ENCODE assay signal across 10 mouse cellular contexts in genomic region chr13:83744110-83744752, GRCm38 (mm10).
DNase-seq lines count a peak whose midpoint lies in the region; ATAC-seq and TF ChIP-seq lines count a peak whose summit lies in the region.
"Had no signal": no experiment of that assay in that cellular context is flagged by ENCODE, and none has a peak within 500 bp of the region (broad histone marks: within the 10 kb centered on the region; RNA-seq: fewer than 3 reads in every experiment).

No protein-coding gene starts in this region.

- H3K4me1 ChIP-seq in intestine, embryonic 14.5 days (replicated peaks; ENCODE audit: control insufficient read depth, insufficient read depth, low read length) = 0 out of 2 replicates have a peak, but pooled peaks cover 4% of the 10 kb centered on the region
- H3K4me1 ChIP-seq in intestine, embryonic 16.5 days (ENCODE audit: control insufficient read depth, insufficient read depth, low read length) = no peaks in the 10 kb centered on the region
- H3K4me1 ChIP-seq in forebrain, embryonic 14.5 days (ENCODE audit: control insufficient read depth, insufficient read depth, low read length) = peaks cover 16% of the 10 kb centered on the region
- peaks cover 29% of the 10 kb centered on the region for H3K4me1 ChIP-seq in midbrain, embryonic 14.5 days (ENCODE audit: control insufficient read depth, insufficient read depth, low read length)

- H3K4me3 ChIP-seq in intestine, embryonic 14.5 days (ENCODE audit: low read depth, low read length) = peak overlapping the region; percentile 39; the same call in 1 of the 2 replicates
- H3K4me3 ChIP-seq in intestine, embryonic 16.5 days (ENCODE audit: low read length) = no peak overlapping the region; the same call in 1 of the 2 replicates
- peak overlapping the region; percentile 34 for H3K4me3 ChIP-seq in forebrain, embryonic 14.5 days (ENCODE audit: low read depth, low read length)
- H3K4me3 ChIP-seq in midbrain, embryonic 14.5 days (replicated peaks; ENCODE audit: low read depth, low read length) = peak overlapping the region; percentile 40
- H3K4me3 ChIP-seq: myocyte had no signal

- no peak for TF ChIP-seq CTCF in brain, embryonic 14.5 days (IDR thresholded peaks at IDR 0.05; ENCODE audit: borderline replicate concordance, extremely low read depth, insufficient read depth, insufficient read length)

- H3K4me2 ChIP-seq in intestine, embryonic 14.5 days (ENCODE audit: low read length) = peak overlapping the region; percentile 63
- no peak overlapping the region; the same call in 1 of the 2 replicates for H3K4me2 ChIP-seq in intestine, embryonic 16.5 days (ENCODE audit: low read depth, low read length)
- peak overlapping the region; percentile 62 for H3K4me2 ChIP-seq in forebrain, embryonic 14.5 days (ENCODE audit: low read length)
- peak overlapping the region; percentile 50 for H3K4me2 ChIP-seq in midbrain, embryonic 14.5 days (ENCODE audit: low read length)

- no peaks in the 10 kb centered on the region for H3K36me3 ChIP-seq in intestine, embryonic 14.5 days (ENCODE audit: control insufficient read depth, insufficient read depth, low read length)
- no peaks in the 10 kb centered on the region for H3K36me3 ChIP-seq in intestine, embryonic 16.5 days (ENCODE audit: control insufficient read depth, insufficient read depth, low read length)
- H3K36me3 ChIP-seq in forebrain, embryonic 14.5 days (ENCODE audit: control insufficient read depth, insufficient read depth, low read length) = peaks cover 17% of the 10 kb centered on the region
- peaks cover 17% of the 10 kb centered on the region for H3K36me3 ChIP-seq in midbrain, embryonic 14.5 days (ENCODE audit: control insufficient read depth, insufficient read depth, low read length)

- no peak overlapping the region for H3K9ac ChIP-seq in intestine, embryonic 14.5 days (ENCODE audit: low read length)
- H3K9ac ChIP-seq in intestine, embryonic 16.5 days (ENCODE audit: low read depth, low read length) = no peak overlapping the region
- peak overlapping the region; percentile 67 for H3K9ac ChIP-seq in forebrain, embryonic 14.5 days (ENCODE audit: low read length)
- peak overlapping the region; percentile 70 for H3K9ac ChIP-seq in midbrain, embryonic 14.5 days (replicated peaks; ENCODE audit: low read length)

- WGBS in intestine, embryonic 14.5 days = 55% methylated on average over 8 of the region's 8 CpGs
- 48% methylated on average over 8 of the region's 8 CpGs for WGBS in intestine, embryonic 16.5 days
- WGBS in forebrain, embryonic 14.5 days = 8% methylated on average over 8 of the region's 8 CpGs
- 11% methylated on average over 8 of the region's 8 CpGs for WGBS in midbrain, embryonic 14.5 days

- TF ChIP-seq POLR2A in brain, embryonic 14.5 days (IDR thresholded peaks at IDR 0.05; ENCODE audit: borderline replicate concordance, extremely low read depth, insufficient read depth, insufficient read length, poor library complexity, severe bottlenecking) = no peak

- DNase-seq in intestine, embryonic 14.5 days (ENCODE audit: low spot score) = no peak
- DNase-seq in brain, embryonic 14.5 days (ENCODE audit: low read depth) = peak; percentile 72
- peak; percentile 59 for DNase-seq in forebrain, embryonic 14.5 days (ENCODE audit: low spot score)
- peak; percentile 52 for DNase-seq in midbrain, embryonic 14.5 days
- no peak for DNase-seq in layer of hippocampus, adult 18-20 months (ENCODE audit: low spot score in 2 of 2)
- no peak for DNase-seq in gastrocnemius, postnatal 25 days
- no peak for DNase-seq in frontal cortex, postnatal 14 days (ENCODE audit: low spot score in 2 of 2)
- DNase-seq: thymus, adult 18-20 months had no signal

- no peaks in the 10 kb centered on the region for H3K9me3 ChIP-seq in intestine, embryonic 14.5 days (ENCODE audit: control insufficient read depth, low read length)
- H3K9me3 ChIP-seq in intestine, embryonic 16.5 days (ENCODE audit: control insufficient read depth, low read length) = no peaks in the 10 kb centered on the region
- no peaks in the 10 kb centered on the region for H3K9me3 ChIP-seq in forebrain, embryonic 14.5 days (replicated peaks; ENCODE audit: control insufficient read depth, low read length)
- H3K9me3 ChIP-seq in midbrain, embryonic 14.5 days (ENCODE audit: control insufficient read depth, low read length) = no peaks in the 10 kb centered on the region

- ATAC-seq in intestine, embryonic 14.5 days (replicated peaks; ENCODE audit: low FRiP score, low TSS enrichment, low read depth) = no peak
- no peak for ATAC-seq in intestine, embryonic 16.5 days
- no peak for ATAC-seq in forebrain, embryonic 14.5 days
- no peak for ATAC-seq in midbrain, embryonic 14.5 days (ENCODE audit: low FRiP score, low TSS enrichment)

- no peak overlapping the region for H3K27ac ChIP-seq in intestine, embryonic 14.5 days (ENCODE audit: low read depth)
- no peak overlapping the region for H3K27ac ChIP-seq in intestine, embryonic 16.5 days (ENCODE audit: low read length)
- H3K27ac ChIP-seq in forebrain, embryonic 14.5 days (ENCODE audit: low read depth, low read length) = peak overlapping the region; percentile 93
- H3K27ac ChIP-seq in midbrain, embryonic 14.5 days (replicated peaks; ENCODE audit: low read depth, low read length) = peak overlapping the region; percentile 89

- peaks cover 47% of the 10 kb centered on the region for H3K27me3 ChIP-seq in intestine, embryonic 14.5 days (replicated peaks; ENCODE audit: control insufficient read depth, insufficient read depth, low read length)
- H3K27me3 ChIP-seq in intestine, embryonic 16.5 days (replicated peaks; ENCODE audit: control insufficient read depth, insufficient read depth, low read length) = peaks cover 23% of the 10 kb centered on the region
- no peaks in the 10 kb centered on the region for H3K27me3 ChIP-seq in forebrain, embryonic 14.5 days (replicated peaks; ENCODE audit: control insufficient read depth, insufficient read depth, low read length)
- no peaks in the 10 kb centered on the region for H3K27me3 ChIP-seq in midbrain, embryonic 14.5 days (ENCODE audit: control insufficient read depth, insufficient read depth, low read length)

Comparison
In these comparisons a context has a peak if more than half of its experiments do, and no peak if none do; other contexts are left out.
1. DNase-seq: peak in brain, embryonic 14.5 days (single experiment), forebrain, embryonic 14.5 days (single experiment) and midbrain, embryonic 14.5 days (single experiment); none in intestine, embryonic 14.5 days (single experiment), layer of hippocampus, adult 18-20 months (0 of 2), gastrocnemius, postnatal 25 days (single experiment) and frontal cortex, postnatal 14 days (0 of 2).
2. H3K27ac ChIP-seq: peak in forebrain, embryonic 14.5 days (single experiment) and midbrain, embryonic 14.5 days (single experiment); none in intestine, embryonic 14.5 days (single experiment) and intestine, embryonic 16.5 days (single experiment).
3. H3K9ac ChIP-seq: peak in forebrain, embryonic 14.5 days (single experiment) and midbrain, embryonic 14.5 days (single experiment); none in intestine, embryonic 14.5 days (single experiment) and intestine, embryonic 16.5 days (single experiment).